Mouse (Mus musculus) heart, postnatal 0 days (tissue): ENCODE data around the gene Glrx5.

Source experiments
- CTCF ChIP-seq: IDR thresholded peaks from 2 replicates; pipeline ENCODE4 v1.5.1; 2016; ENCODE audit warnings: antibody characterized with exemption, control low read depth, low read depth
- EP300 ChIP-seq: IDR thresholded peaks from 2 replicates; pipeline ENCODE4 v1.6.1; 2016; ENCODE audit warnings: antibody characterized with exemption, low read depth

- TF ChIP-seq EP300, result no peak
- no peak for TF ChIP-seq CTCF
These were observed 52.8 kb downstream of the Glrx5 start for GRCm38 (mm10) chr12:105085296-105085695.
